Mouse (Mus musculus) retina, embryonic 14.5 days (tissue): Measurements from ENCODE around the gene Inhba.

Experiments
- DNase-seq: peaks from one replicate; pipeline ENCODE4 v3.0.0-alpha.2; 2015; ENCODE audit warnings: low spot score

Gene Inhba

DNA sequence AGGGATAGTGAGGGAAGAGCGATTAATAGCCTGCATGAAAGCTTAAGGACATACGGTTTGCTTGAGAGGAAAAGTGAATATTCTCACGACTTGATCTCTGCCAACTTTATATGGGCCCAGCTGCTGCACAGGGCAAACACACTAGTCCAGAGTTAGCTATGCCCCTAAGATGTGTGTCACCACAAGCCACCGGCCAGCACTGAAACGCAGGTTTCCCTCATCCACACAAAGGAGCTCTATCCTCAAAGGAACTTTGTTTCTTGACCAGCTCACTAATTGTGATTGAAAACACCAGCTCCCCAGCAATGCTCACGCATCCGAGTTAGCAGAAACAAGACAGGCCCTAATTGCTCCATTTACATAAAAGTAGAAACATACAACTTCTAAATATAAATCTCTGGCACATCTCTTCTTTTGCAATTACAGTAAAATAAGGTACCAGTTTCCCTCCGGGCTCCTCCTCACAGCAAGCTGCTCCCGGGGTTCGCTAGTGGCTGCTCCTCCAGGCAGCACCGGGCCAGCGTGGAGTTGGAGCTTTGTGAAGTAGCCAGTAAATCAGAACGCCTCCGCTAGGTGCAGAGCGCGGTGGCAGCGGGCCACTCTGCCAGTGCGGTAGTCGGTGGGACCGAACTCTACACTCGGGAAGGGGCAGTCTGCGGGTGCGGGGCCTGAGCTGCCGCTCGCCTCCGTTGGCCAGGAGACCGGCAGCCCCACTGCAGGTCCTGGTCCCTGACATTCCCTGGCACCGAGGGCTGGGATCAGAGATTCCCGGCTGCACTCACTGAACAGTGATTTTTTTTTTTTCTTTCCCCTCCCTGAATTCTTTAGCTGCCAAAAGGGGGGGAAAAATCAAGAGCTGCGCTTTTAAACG, at the start of gene Inhba:
TSS of gene Inhba (plus strand) at position 480 of the 871 bp plus-strand sequence.
- DNase-seq, result peak; percentile 70

DNA sequence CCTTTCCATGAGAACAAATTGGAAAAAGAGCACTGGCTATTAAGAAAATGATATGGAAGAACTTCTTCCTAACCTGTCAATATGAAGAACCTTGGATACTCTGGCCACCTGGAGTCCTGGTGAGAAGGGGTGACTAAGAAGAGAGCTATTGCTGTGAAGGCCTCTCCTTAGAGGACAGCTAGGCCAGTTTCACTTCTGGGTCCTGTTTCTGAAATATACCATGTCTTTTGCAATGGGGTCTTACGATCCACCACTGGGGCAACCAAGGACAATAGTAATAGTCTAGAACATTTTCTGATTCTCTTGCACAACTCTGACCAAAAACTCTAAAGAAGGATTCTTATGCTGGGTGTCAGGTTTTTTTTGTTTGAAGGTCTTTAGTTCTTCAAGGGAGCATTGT, 35.1 kb upstream of the Inhba start:
- DNase-seq, result no peak

DNA sequence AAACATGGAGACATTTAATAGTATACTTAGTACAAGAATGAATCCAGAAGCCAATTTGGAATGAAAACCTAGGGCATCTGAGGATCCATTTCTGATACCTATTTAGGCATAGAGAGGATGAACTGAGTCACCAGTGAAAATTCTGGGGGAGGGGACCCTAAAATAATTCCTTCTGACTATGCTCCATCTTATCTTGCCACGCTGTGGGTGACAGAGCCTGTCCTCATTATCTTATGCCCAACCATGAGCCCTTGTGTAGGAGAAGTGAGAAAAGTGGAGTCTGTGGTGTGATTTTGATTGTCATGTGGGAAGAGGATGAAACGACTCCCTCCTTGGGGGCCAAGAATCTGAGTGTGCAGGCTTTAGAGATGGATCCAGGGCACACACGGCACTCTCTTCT, 32.1 kb upstream of the Inhba start:
- DNase-seq, result no peak

GRCm38 (mm10) chr13:15982041-15982440, 29.6 kb upstream of the Inhba start:
- no peak for DNase-seq

- DNase-seq, result peak; percentile 49
Observed at GRCm38 (mm10) chr13:15985761-15986160, 25.9 kb upstream of the Inhba start.

DNA sequence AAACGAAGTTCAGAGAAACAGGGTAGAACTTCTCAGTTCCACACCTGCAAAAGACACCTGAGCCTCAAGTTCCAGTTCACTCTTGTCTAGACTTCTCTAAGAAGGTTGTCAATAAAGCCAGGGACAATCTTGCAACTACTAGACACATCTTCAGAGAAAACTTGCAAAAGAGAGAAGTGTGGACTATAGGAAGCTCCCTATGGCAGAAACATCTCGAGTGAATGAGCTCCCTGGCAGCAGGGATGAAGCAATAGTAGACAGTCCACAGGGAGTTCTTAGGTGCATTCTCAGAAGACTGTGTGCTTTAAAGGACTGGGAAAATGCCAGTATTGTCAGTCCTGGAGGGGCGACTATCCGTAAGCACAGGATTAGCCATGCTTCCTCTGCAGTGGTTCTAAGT, 25.5 kb upstream of the Inhba start:
- DNase-seq, result no peak

- DNase-seq, result no peak
Observed at GRCm38 (mm10) chr13:15995314-15995713, 16.3 kb upstream of the Inhba start.

DNA sequence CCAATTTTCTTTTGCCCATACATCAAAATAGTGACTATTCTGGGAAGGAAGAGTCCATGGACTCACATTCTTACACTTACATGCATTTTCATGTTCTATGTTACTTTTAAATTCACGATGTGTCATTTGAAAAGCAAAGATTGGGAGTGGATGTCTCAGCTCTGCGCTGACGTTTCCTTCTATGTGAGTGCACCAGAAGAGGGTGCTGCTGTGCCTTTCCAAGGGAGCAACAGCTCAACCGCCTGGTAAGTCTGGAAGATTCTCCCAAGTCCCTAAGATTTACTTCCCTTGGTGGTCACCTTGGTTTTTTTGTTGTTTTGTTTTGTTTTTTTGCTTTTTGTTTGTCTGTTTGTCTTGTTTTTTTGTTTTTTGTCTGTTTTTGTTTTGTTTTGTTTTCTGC, 6.1 kb upstream of the Inhba start:
- DNase-seq, result peak; percentile 74

DNA sequence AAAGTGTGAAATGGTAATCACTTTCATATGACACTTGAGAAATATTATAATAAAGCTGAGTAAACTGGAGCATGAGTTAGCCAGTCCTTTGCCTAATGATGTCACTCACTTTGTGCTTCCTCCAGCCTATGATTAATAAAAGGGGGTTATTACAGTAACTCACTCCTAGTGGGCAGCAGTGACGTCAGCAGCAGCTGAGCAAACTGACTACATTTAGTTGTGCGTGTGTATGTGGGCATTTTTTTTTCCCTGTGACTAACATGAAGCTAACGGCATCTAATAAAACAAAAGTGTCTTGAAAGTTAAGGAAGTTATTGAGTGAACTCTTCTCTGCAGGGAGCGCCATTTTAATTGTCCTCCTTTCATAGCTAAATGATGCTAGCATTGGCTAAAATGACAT, 3.9 kb upstream of the Inhba start:
- DNase-seq, result no peak

GRCm38 (mm10) chr13:16008348-16008747, 3.3 kb upstream of the Inhba start:
- no peak for DNase-seq

DNA sequence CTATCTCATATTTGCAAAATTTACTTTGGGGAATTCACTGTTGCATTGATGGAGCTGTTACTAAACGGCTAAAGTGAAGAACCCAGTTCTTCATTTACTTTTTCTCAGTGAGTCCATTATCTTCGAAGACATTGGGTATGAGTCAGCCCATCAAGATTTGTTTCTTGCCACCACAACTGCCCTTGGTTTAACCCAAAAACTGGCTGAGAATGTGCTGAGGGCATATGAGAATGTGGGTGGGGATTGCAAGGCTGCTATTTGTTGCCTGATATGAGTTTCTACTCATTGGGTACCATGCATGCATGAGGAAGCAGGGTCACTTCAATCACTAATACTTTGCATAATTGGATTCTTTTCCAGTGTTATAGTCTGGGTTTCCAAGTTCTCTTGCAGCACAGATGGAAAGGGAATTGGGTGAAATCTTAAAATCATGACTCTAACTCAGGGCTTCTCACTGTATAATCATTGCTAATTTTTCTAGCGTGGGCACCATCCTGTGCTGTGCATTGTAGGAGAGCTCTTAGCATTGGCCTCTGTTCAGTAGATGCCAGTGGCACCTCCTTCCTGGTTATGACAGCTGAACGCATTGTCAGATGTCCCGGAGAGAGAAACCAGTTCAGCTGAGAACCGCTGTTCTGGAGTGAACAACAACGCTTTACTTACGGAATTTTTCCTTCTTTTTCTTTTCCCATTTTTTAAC, 1.7 kb upstream of the Inhba start:
- DNase-seq, result no peak

DNA sequence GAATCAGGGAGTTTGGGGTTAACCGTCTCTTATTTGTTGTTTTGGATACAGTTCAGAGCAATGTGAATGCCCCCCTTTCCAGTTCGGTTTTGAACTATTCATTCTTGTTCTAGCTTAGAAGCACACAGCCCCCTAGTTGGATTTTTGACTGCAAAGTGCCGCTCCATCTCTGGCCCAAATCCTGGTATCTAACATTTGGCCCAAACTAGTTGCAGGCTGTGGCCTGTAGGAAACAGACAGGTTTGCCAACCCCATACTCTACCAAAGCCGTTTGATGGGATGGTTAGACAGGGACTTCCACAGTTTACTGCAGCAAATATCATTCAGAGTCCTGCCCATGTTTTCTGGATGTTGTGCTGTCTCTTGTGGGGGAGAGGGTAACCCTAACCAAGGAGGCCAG, 1.1 kb upstream of the Inhba start:
- no peak for DNase-seq

DNA sequence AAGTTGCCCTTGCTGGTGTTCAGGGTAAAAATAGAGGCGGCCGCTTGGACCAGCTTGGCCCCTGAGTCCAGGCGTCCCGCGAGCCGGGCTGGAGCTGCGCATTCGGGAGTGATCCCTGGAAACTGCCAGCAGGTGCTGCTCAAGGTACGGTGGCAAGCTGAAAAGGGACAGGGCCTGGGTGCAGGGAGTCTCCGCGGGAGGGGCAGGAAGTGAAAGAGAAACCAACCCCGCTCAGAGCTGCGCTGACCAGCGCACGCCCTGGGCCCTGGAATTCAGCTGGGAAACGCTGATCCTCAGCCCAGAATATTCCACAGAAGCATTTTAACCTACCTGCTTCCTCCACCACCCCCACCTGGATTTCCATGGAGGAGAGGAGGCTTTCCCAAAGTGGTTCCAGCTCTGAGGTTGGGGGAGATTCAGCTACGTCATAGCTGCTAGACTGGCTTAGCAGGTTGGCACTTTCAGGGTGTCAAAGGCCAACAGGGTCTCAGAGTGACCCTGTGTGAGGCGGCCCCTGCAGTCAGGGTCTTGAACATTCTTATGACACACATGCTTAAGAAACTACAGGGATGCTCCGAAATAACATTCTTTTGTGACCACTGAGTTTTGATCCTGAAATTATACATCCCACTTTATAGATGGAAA, 714 bp downstream of the Inhba start:
- DNase-seq, result peak; percentile 69

DNA sequence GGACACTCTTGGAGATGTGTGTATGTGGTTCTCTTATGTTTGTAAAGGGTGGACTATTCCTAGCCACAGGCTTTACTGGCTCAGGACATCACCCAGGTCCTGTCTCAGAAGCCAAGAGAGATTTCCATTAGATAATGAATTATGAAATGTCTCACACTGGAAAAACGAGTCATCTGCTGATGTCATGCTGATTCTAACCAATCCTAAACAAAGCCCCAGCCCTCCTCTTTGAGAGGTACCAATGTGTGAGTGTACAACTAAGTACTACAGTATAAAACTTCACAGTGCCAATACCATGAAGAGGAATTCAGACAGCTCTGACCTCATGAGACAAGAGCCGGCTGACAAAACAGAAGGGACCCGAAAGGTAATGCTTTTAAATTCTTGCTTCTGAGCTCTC, 2.5 kb downstream of the Inhba start:
- DNase-seq, result no peak

DNA sequence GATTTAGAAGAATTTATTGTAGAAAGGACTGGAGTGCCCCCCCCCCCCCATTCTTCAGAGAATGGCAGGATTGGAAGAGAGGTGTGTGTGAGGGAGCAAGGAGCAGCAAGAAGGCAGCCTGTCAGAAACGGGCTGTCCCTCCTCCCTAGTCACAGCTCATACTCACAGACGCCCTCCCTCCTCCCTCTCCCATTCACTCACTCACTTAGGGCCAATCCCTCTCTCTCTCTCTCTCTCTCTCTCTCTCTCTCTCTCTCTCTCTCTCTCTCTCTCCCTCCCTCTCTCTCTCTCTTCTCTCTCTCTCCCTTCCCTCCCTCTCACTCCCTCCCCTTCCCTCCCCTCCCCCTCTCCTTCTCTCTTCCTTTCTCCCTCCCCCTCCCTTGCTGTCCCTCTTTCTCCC, 4.9 kb downstream of the Inhba start:
- no peak for DNase-seq

GRCm38 (mm10) chr13:16017338-16017737, 5.7 kb downstream of the Inhba start:
- DNase-seq, result no peak

- DNase-seq, result no peak
Observed at GRCm38 (mm10) chr13:16017777-16018176, 6.1 kb downstream of the Inhba start.

DNA sequence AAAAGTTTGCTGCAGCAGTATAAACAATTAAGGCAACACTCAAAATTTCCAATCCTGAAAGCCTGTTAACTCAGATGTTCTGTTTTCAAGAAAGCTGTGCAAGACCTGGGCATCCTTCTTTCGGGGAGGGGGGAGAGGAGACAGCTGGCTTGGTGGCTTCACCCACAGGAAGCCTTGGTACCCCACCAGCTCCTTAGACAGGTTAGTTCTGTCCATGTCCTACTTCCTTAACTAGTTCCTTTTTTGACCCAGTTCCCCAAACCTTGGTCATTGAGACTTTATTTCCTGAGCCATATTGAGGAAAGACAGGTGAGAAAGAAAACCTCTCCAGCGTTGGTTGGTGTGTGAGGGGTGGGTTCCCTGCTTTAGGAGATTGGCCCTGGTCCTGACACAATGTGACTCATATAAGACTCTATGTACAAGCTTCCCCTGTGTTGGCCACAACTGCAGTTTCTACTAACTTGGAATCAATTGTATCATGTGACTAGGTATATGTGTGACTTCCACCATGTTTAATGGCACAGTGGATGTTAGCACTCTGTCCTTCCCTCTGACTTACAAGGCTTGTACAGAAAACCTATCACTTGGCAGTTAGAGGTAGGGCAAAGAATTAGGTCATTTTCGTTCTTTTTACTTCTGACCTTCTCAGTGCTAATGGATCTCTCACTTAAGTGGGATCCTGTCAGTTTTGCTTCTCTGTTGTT, 7.3 kb downstream of the Inhba start:
- no peak for DNase-seq

GRCm38 (mm10) chr13:16020659-16021058, 9.0 kb downstream of the Inhba start:
- peak; percentile 79 for DNase-seq

DNA sequence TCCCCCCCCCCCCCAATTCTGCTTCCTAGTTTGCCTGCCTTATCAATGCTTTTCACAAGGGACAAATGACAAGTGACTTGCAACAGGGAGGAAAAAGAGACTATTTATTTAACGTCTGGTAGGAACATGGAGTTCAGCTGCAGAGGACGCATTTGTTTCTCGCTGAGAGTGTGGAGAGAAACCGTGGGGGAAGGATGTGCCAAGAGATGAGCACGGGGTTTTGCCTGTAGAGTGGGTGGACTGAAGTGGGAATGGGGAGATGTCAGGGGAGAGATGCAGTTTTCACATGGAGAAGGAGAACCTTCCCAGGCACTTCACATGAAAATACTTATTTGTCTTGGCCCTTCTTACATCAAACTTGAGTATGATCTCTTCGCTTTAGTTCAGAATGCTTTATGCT, 9.5 kb downstream of the Inhba start:
- no peak for DNase-seq

GRCm38 (mm10) chr13:16021849-16022248, 10.2 kb downstream of the Inhba start:
- no peak for DNase-seq

DNA sequence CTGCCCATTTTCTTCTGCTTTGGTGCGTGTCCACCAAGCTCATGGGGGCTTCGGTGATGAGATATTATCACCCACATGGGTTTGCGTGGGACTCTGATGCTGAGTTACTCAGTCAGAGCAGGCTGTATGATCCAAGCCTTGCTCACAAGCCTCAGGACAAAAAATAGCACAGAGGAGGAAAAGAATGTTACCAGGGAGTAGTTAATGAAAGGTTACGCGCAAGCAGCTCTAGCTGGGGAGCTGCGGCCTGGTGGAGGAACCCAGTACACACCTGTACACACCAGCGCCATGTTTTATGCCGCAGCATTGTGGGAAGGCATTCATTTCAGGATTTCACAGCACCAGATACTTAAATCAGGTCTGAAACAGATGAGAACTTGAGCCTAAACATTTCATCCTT, 10.9 kb downstream of the Inhba start:
- no peak for DNase-seq
